Mouse (Mus musculus) embryonic facial prominence, embryonic 15.5 days (tissue): Measurements from ENCODE around the gene Wnt7b. TPM values are rescaled to one million over a fixed set of nuclear protein-coding genes. Genes with fewer than 3 reads are reported as not detected.

Source experiments
- ATAC-seq: fragments of 200-750 bp; cut with Nextera tagmentation; 2 replicates; pipeline ENCODE4 v1.8.0; 2017; ENCODE audit warnings: low read depth, moderate TSS enrichment; ENCODE audit not compliant: insufficient number of reproducible peaks, low FRiP score, low TSS enrichment
- H3K27ac ChIP-seq: fragments of 300-500 bp; sonication (generic); replicated peaks from 2 replicates; pipeline ENCODE4 v1.5.1; 2015; ENCODE audit warnings: mild to moderate bottlenecking, inconsistent platforms
- H3K27me3 ChIP-seq: fragments of 300-500 bp; sonication (generic); 2 replicates; pipeline ENCODE4 v1.6.1; 2015; ENCODE audit warnings: inconsistent platforms
- H3K36me3 ChIP-seq: fragments of 300-500 bp; sonication (generic); 2 replicates; pipeline ENCODE4 v1.6.1; 2015; ENCODE audit warnings: mild to moderate bottlenecking, inconsistent platforms
- H3K4me1 ChIP-seq: fragments of 300-500 bp; sonication (generic); 2 replicates; pipeline ENCODE4 v1.6.1; 2015; ENCODE audit warnings: inconsistent platforms
- H3K4me2 ChIP-seq: fragments of 300-500 bp; sonication (generic); replicated peaks from 2 replicates; pipeline ENCODE4 v1.6.1; 2015; ENCODE audit warnings: mild to moderate bottlenecking, inconsistent platforms
- H3K4me3 ChIP-seq: fragments of 300-500 bp; sonication (generic); replicated peaks from 2 replicates; pipeline ENCODE4 v1.5.1; 2015; ENCODE audit warnings: mild to moderate bottlenecking, inconsistent platforms
- H3K9ac ChIP-seq: fragments of 300-500 bp; sonication (generic); 2 replicates; pipeline ENCODE4 v1.6.1; 2015; ENCODE audit warnings: inconsistent platforms
- H3K9me3 ChIP-seq: fragments of 300-500 bp; sonication (generic); replicated peaks from 2 replicates; pipeline ENCODE4 v1.6.1; 2016; ENCODE audit warnings: inconsistent platforms
- WGBS: fragments of 180-500 bp; shearing (Covaris S2); methylation state at CpG from one replicate; pipeline ENCODE4 v1.1.7; 2015; 5-methylcytosine and 5-hydroxymethylcytosine counted together
- polyA plus RNA-seq: library from polyadenylated mRNA; unstranded; fragments of >200 nt; fragmentation: Nextera tagmentation; extraction: Ambion mirVana; gene quantifications from 2 replicates; pipeline ENCODE4 v1.2.1, GENCODE M21; 2015

Gene Wnt7b
- polyA plus RNA-seq, 1 experiment from 2014 or later = 40.9 TPM

GRCm38 (mm10) chr15:85564966-85565365 is 17.3 kb downstream of the Wnt7b start:
- Histone ChIP-seq H3K9ac (no peak overlapping the region), H3K36me3 (no peaks in the 10 kb centered on the region), H3K4me2 (no peak overlapping the region), H3K9me3 (no peaks in the 10 kb centered on the region), H3K4me1 (peaks cover 49% of the 10 kb centered on the region), H3K27me3 (no peaks in the 10 kb centered on the region), H3K27ac (no peak overlapping the region), H3K4me3 (no peak overlapping the region)
- no peak for ATAC-seq
- WGBS = 80% methylated on average over 5 of the region's 5 CpGs

- Histone ChIP-seq H3K27ac (no peak overlapping the region), H3K36me3 (no peaks in the 10 kb centered on the region), H3K27me3 (no peaks in the 10 kb centered on the region), H3K9me3 (no peaks in the 10 kb centered on the region), H3K9ac (no peak overlapping the region), H3K4me1 (peaks cover 49% of the 10 kb centered on the region), H3K4me2 (no peak overlapping the region), H3K4me3 (no peak overlapping the region)
- WGBS = 74% methylated on average over 13 of the region's 13 CpGs
- no peak for ATAC-seq
Measured at GRCm38 (mm10) chr15:85564034-85564769, 18.1 kb downstream of the Wnt7b start.

GRCm38 (mm10) chr15:85561953-85562352 is 20.3 kb downstream of the Wnt7b start:
- H3K4me3 ChIP-seq = no peak overlapping the region
- no peak overlapping the region for H3K9ac ChIP-seq
- no peak for ATAC-seq
- H3K27ac ChIP-seq = no peak overlapping the region
- WGBS = 56% methylated on average over 12 of the region's 12 CpGs
- H3K9me3 ChIP-seq = no peaks in the 10 kb centered on the region
- H3K4me1 ChIP-seq = peaks cover 29% of the 10 kb centered on the region
- H3K36me3 ChIP-seq = no peaks in the 10 kb centered on the region
- no peaks in the 10 kb centered on the region for H3K27me3 ChIP-seq
- H3K4me2 ChIP-seq = no peak overlapping the region

GRCm38 (mm10) chr15:85560830-85561229 is 21.4 kb downstream of the Wnt7b start:
- Histone ChIP-seq H3K27ac (no peak overlapping the region), H3K27me3 (no peaks in the 10 kb centered on the region), H3K9ac (no peak overlapping the region), H3K4me2 (no peak overlapping the region), H3K9me3 (no peaks in the 10 kb centered on the region), H3K4me1 (peaks cover 23% of the 10 kb centered on the region), H3K36me3 (no peaks in the 10 kb centered on the region), H3K4me3 (no peak overlapping the region)
- ATAC-seq = no peak
- 57% methylated on average over 11 of the region's 11 CpGs for WGBS

- ATAC-seq = no peak; the same call in 1 of the 2 replicates
- WGBS = 84% methylated on average over 25 of the region's 25 CpGs
- H3K9ac ChIP-seq = no peak overlapping the region
- no peaks in the 10 kb centered on the region for H3K9me3 ChIP-seq
- no peaks in the 10 kb centered on the region for H3K36me3 ChIP-seq
- no peak overlapping the region for H3K27ac ChIP-seq
- H3K4me2 ChIP-seq = no peak overlapping the region
- H3K27me3 ChIP-seq = no peaks in the 10 kb centered on the region
- peaks cover 20% of the 10 kb centered on the region for H3K4me1 ChIP-seq
- H3K4me3 ChIP-seq = no peak overlapping the region
Measured at GRCm38 (mm10) chr15:85558840-85559540, 23.3 kb downstream of the Wnt7b start.

- WGBS = 49% methylated on average over 10 of the region's 10 CpGs
- no peaks in the 10 kb centered on the region for H3K9me3 ChIP-seq
- no peak overlapping the region for H3K9ac ChIP-seq
Measured at GRCm38 (mm10) chr15:85555799-85556198, 26.5 kb downstream of the Wnt7b start.

GRCm38 (mm10) chr15:85553421-85553820 is 28.9 kb downstream of the Wnt7b start:
- ATAC-seq = no peak
- no peak overlapping the region for H3K9ac ChIP-seq

More at GRCm38 (mm10) chr15:85555799-85556198, 26.5 kb downstream of the Wnt7b start:
- Histone ChIP-seq H3K27me3 (no peaks in the 10 kb centered on the region), H3K4me1 (peaks cover 23% of the 10 kb centered on the region), H3K36me3 (no peaks in the 10 kb centered on the region), H3K4me3 (no peak overlapping the region), H3K27ac (no peak overlapping the region), H3K4me2 (no peak overlapping the region)
- no peak for ATAC-seq

GRCm38 (mm10) chr15:85546500-85546899 is 35.8 kb downstream of the Wnt7b start:
- Histone ChIP-seq H3K4me1 (no peaks in the 10 kb centered on the region), H3K9me3 (no peaks in the 10 kb centered on the region), H3K36me3 (no peaks in the 10 kb centered on the region), H3K9ac (no peak overlapping the region), H3K4me3 (no peak overlapping the region), H3K4me2 (no peak overlapping the region), H3K27me3 (no peaks in the 10 kb centered on the region), H3K27ac (no peak overlapping the region)
- ATAC-seq = no peak
- 54% methylated on average over 4 of the region's 4 CpGs for WGBS

More at GRCm38 (mm10) chr15:85553421-85553820, 28.9 kb downstream of the Wnt7b start:
- Histone ChIP-seq H3K9me3 (no peaks in the 10 kb centered on the region), H3K4me1 (peaks cover 16% of the 10 kb centered on the region; the same call in 1 of the 2 replicates), H3K4me2 (no peak overlapping the region), H3K27ac (0 out of 2 replicates have a peak overlapping the region, but pooled peaks have one; percentile 30), H3K27me3 (no peaks in the 10 kb centered on the region), H3K36me3 (no peaks in the 10 kb centered on the region), H3K4me3 (no peak overlapping the region)
- 72% methylated on average over 11 of the region's 11 CpGs for WGBS

GRCm38 (mm10) chr15:85545369-85545768 is 36.9 kb downstream of the Wnt7b start:
- H3K27ac ChIP-seq = no peak overlapping the region
- 76% methylated on average over 5 of the region's 5 CpGs for WGBS

GRCm38 (mm10) chr15:85538170-85538569 is 44.1 kb downstream of the Wnt7b start:
- no peak for ATAC-seq
- Histone ChIP-seq H3K36me3 (no peaks in the 10 kb centered on the region), H3K4me2 (no peak overlapping the region), H3K27me3 (no peaks in the 10 kb centered on the region), H3K4me3 (no peak overlapping the region), H3K4me1 (peaks cover 9% of the 10 kb centered on the region; the same call in 1 of the 2 replicates), H3K27ac (no peak overlapping the region), H3K9ac (no peak overlapping the region), H3K9me3 (no peaks in the 10 kb centered on the region)
- WGBS = 61% methylated on average over 11 of the region's 11 CpGs

More at GRCm38 (mm10) chr15:85545369-85545768, 36.9 kb downstream of the Wnt7b start:
- Histone ChIP-seq H3K4me2 (no peak overlapping the region), H3K4me3 (no peak overlapping the region), H3K4me1 (no peaks in the 10 kb centered on the region), H3K36me3 (no peaks in the 10 kb centered on the region), H3K9me3 (no peaks in the 10 kb centered on the region), H3K27me3 (no peaks in the 10 kb centered on the region), H3K9ac (no peak overlapping the region)
- no peak for ATAC-seq

- H3K4me3 ChIP-seq = no peak overlapping the region
Measured at GRCm38 (mm10) chr15:85537151-85537550, 45.1 kb downstream of the Wnt7b start.

More at GRCm38 (mm10) chr15:85537151-85537550, 45.1 kb downstream of the Wnt7b start:
- Histone ChIP-seq H3K9ac (no peak overlapping the region), H3K27me3 (no peaks in the 10 kb centered on the region), H3K9me3 (no peaks in the 10 kb centered on the region), H3K4me1 (peaks cover 9% of the 10 kb centered on the region; the same call in 1 of the 2 replicates), H3K36me3 (no peaks in the 10 kb centered on the region), H3K4me2 (no peak overlapping the region), H3K27ac (no peak overlapping the region)
- no peak for ATAC-seq
- WGBS = 82% methylated on average over 25 of the region's 25 CpGs
